Mouse (Mus musculus) cortical plate, adult 2 months (tissue): ENCODE measurements around the gene Herc3.

Experiments used
- CTCF ChIP-seq: fragments of 200-500 bp; IDR thresholded peaks from 2 replicates; pipeline ENCODE4 v1.5.1; 2011; ENCODE audit warnings: mild to moderate bottlenecking, control low read depth, low read length; ENCODE audit not compliant: insufficient read depth; ENCODE audit errors: extremely low read depth
- POLR2A ChIP-seq: fragments of 200-500 bp; IDR thresholded peaks from 2 replicates; pipeline ENCODE4 v1.6.1; 2011; ENCODE audit warnings: mild to moderate bottlenecking, low read length, control low read depth; ENCODE audit not compliant: insufficient read depth; ENCODE audit errors: extremely low read depth

GRCm38 (mm10) chr6:58881363-58881762 lies 50.1 kb downstream of the Herc3 start:
- no peak for TF ChIP-seq CTCF
- no peak for TF ChIP-seq POLR2A
